Mouse (Mus musculus) testis, adult 2 months (tissue): ENCODE data around the gene Npc1l1.
A peak's percentile ranks its signal among the peaks of the same experiment; 100 is the strongest.

Experiments
- CTCF ChIP-seq: fragments of 200-500 bp; IDR thresholded peaks from 2 replicates; pipeline ENCODE4 v1.5.1; 2012; ENCODE audit warnings: low read depth, mild to moderate bottlenecking, inconsistent platforms, low read length, moderate library complexity; ENCODE audit not compliant: control insufficient read depth, insufficient read depth, insufficient replicate concordance
- POLR2A ChIP-seq: fragments of 200-500 bp; IDR thresholded peaks from 2 replicates; pipeline ENCODE4 v1.6.1; 2012; ENCODE audit warnings: low read depth, mild to moderate bottlenecking, inconsistent platforms, low read length, moderate library complexity; ENCODE audit not compliant: control insufficient read depth

- no peak for TF ChIP-seq POLR2A
- peak; percentile 91; the same call in 1 of the 2 replicates for TF ChIP-seq CTCF
These were observed 42.1 kb downstream of the Npc1l1 start for GRCm38 (mm10) chr11:6187878-6188277.
